Mouse (Mus musculus) lung, embryonic 15.5 days (tissue): ENCODE measurements around the gene Trim56. TPM values are rescaled to one million over a fixed set of nuclear protein-coding genes. Genes with fewer than 3 reads are reported as not detected.
"Not testable (repeated sequence)": the region's sequence is repeated elsewhere in the genome, so short reads cannot be mapped to it uniquely, and the experiment has no call there.

Source experiments
- ATAC-seq: fragments of 200-750 bp; cut with Nextera tagmentation; 2 replicates; pipeline ENCODE4 v1.8.0; 2017; ENCODE audit warnings: moderate number of reproducible peaks, borderline replicate concordance; ENCODE audit not compliant: low FRiP score, low TSS enrichment; ENCODE audit errors: extremely low read depth
- H3K27ac ChIP-seq: fragments of 300-500 bp; sonication (generic); 2 replicates; pipeline ENCODE4 v1.5.1; 2015; ENCODE audit warnings: moderate library complexity, mild to moderate bottlenecking, inconsistent platforms
- H3K27me3 ChIP-seq: fragments of 300-500 bp; sonication (generic); 2 replicates; pipeline ENCODE4 v1.6.1; 2015; ENCODE audit warnings: inconsistent platforms
- H3K36me3 ChIP-seq: fragments of 300-500 bp; sonication (generic); 2 replicates; pipeline ENCODE4 v1.6.1; 2015; ENCODE audit warnings: inconsistent platforms
- H3K4me1 ChIP-seq: fragments of 300-500 bp; sonication (generic); 2 replicates; pipeline ENCODE4 v1.6.1; 2015; ENCODE audit warnings: inconsistent platforms
- H3K4me2 ChIP-seq: fragments of 300-500 bp; sonication (generic); 2 replicates; pipeline ENCODE4 v1.6.1; 2015; ENCODE audit warnings: inconsistent platforms, mild to moderate bottlenecking, moderate library complexity
- H3K4me3 ChIP-seq: fragments of 300-500 bp; sonication (generic); 2 replicates; pipeline ENCODE4 v1.5.1; 2015; ENCODE audit warnings: mild to moderate bottlenecking, inconsistent platforms
- H3K9ac ChIP-seq: fragments of 300-500 bp; sonication (generic); 2 replicates; pipeline ENCODE4 v1.6.1; 2015; ENCODE audit warnings: inconsistent platforms
- H3K9me3 ChIP-seq: fragments of 300-500 bp; sonication (generic); 2 replicates; pipeline ENCODE4 v1.6.1; 2016; ENCODE audit warnings: inconsistent platforms
- WGBS: fragments of 180-500 bp; shearing (Covaris S2); methylation state at CpG from one replicate; pipeline ENCODE4 v1.1.7; 2015; 5-methylcytosine and 5-hydroxymethylcytosine counted together
- polyA plus RNA-seq: library from polyadenylated mRNA; unstranded; fragments of >200 nt; fragmentation: Nextera tagmentation; extraction: Ambion mirVana; gene quantifications from 2 replicates; pipeline ENCODE4 v1.2.1, GENCODE M21; 2015

The Trim56 gene
- polyA plus RNA-seq, 1 experiment from 2014 or later: 10.5 TPM

- no peaks in the 10 kb centered on the region for H3K4me1 ChIP-seq
- ATAC-seq: peak; percentile 67; the same call in 1 of the 2 replicates
- no peak overlapping the region for H3K4me2 ChIP-seq
- no peaks in the 10 kb centered on the region for H3K9me3 ChIP-seq
- WGBS: 9% methylated on average over 14 of the region's 14 CpGs
- no peaks in the 10 kb centered on the region for H3K27me3 ChIP-seq
- no peak overlapping the region for H3K4me3 ChIP-seq
- no peak overlapping the region for H3K27ac ChIP-seq
- H3K36me3 ChIP-seq: no peaks in the 10 kb centered on the region
- no peak overlapping the region for H3K9ac ChIP-seq
Measured at GRCm38 (mm10) chr5:137122686-137123193, 6.7 kb upstream of the Trim56 start.

- peaks cover 6% of the 10 kb centered on the region for H3K4me1 ChIP-seq
- H3K27me3 ChIP-seq: no peaks in the 10 kb centered on the region
- no peak for ATAC-seq
- H3K27ac ChIP-seq: no peak overlapping the region
- WGBS: 74% methylated on average over 4 of the region's 4 CpGs
- no peak overlapping the region for H3K4me2 ChIP-seq
- no peak overlapping the region for H3K4me3 ChIP-seq
- H3K36me3 ChIP-seq: no peaks in the 10 kb centered on the region
- no peak overlapping the region for H3K9ac ChIP-seq
- H3K9me3 ChIP-seq: no peaks in the 10 kb centered on the region
Measured at GRCm38 (mm10) chr5:137121280-137121679, 5.3 kb upstream of the Trim56 start.

DNA sequence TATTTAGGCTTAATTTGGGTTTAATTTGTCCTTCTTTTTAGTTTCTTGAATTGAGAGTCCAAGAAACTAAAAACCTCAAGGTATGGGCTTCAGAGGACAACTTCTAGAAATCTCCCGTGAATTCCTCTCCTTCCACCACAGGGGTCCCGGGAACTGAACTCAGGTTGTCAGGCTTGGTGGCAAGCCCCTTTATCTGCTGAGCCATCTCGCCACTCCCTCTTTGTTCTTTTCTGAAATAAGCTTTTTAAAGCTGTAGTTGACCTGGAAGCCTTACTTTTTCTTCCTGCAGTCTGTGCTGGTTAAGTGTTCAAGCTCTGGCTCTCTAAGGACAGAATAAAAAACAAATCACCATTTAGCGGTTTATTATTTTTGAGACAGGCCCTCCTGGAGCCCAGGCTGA is 2.9 kb upstream of the Trim56 start:
- Histone ChIP-seq H3K9me3 (no peaks in the 10 kb centered on the region), H3K27me3 (no peaks in the 10 kb centered on the region), H3K36me3 (peaks cover 9% of the 10 kb centered on the region), H3K9ac (no peak overlapping the region), H3K27ac (no peak overlapping the region), H3K4me3 (no peak overlapping the region), H3K4me2 (no peak overlapping the region), H3K4me1 (peaks cover 16% of the 10 kb centered on the region)
- WGBS: 69% methylated on average over 4 of the region's 4 CpGs
- no peak for ATAC-seq

GRCm38 (mm10) chr5:137117994-137118393 is 2.0 kb upstream of the Trim56 start:
- not testable (repeated sequence) for H3K4me3 ChIP-seq, H3K9me3 ChIP-seq, H3K4me2 ChIP-seq, H3K9ac ChIP-seq, ATAC-seq, H3K27ac ChIP-seq, H3K27me3 ChIP-seq
- H3K4me1 ChIP-seq: peaks cover 16% of the 10 kb centered on the region
- WGBS: 82% methylated on average over 3 of the region's 3 CpGs
- H3K36me3 ChIP-seq: peaks cover 18% of the 10 kb centered on the region

DNA sequence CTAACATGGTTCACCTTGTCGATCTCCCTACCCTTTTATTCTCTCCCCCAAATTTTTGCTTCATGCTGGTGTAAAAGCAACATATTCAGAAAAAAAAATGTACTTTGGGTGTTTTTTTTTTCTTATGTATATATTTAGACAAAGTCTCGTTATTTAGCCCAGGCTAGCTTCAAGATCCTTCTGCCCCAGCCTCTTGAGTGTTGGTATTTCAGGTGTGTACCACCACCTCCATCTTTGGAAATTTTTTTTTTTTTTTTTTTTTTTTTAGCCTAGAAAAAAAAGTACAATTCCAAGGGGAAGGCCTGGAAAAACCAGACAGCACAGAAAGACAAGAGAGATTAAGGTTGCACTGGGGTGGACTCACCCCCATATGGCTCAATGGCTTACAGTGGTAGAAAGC is 978 bp upstream of the Trim56 start:
- Histone ChIP-seq H3K4me1 (peaks cover 16% of the 10 kb centered on the region), H3K36me3 (peaks cover 25% of the 10 kb centered on the region), H3K27me3 (no peaks in the 10 kb centered on the region), H3K4me2 (no peak overlapping the region; the same call in 1 of the 2 replicates), H3K27ac (no peak overlapping the region), H3K9me3 (no peaks in the 10 kb centered on the region), H3K9ac (no peak overlapping the region), H3K4me3 (peak overlapping the region; percentile 75; the same call in 1 of the 2 replicates)
- ATAC-seq: no peak
- WGBS: 58% methylated on average over 2 of the region's 2 CpGs

DNA sequence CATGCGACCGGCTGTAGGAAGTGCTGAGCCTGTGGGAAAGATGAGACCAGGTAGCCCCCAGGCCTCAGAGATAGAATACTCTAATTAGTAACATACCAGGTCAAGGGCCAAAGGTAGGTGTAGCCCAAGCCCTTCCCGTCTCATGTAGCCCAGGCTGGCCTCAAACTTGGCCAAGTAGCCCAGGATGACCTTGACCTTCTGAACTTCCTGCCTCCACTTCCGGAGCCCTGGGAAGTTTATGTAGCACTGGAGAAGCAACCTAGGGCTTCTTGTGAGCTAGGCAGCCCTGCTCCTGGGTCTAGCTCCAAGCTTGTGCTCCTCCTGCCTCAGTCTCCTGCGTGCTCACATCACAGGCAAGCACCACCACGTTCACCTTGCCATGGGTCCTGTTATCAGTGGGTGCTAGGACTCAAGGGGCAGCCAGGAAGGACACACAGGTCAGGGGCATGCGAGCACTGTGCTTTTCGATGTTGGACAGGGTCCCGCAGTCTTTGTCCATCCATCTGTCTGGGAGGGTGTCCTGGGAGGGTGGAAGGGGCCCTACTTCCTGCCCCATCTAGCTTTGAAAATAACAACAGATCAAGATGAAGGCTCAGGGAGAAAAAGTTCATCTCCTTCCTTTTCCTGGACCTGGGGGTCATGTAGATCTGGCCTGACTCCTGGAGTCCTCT is 983 bp downstream of the Trim56 start:
- 54% methylated on average over 9 of the region's 9 CpGs for WGBS

DNA sequence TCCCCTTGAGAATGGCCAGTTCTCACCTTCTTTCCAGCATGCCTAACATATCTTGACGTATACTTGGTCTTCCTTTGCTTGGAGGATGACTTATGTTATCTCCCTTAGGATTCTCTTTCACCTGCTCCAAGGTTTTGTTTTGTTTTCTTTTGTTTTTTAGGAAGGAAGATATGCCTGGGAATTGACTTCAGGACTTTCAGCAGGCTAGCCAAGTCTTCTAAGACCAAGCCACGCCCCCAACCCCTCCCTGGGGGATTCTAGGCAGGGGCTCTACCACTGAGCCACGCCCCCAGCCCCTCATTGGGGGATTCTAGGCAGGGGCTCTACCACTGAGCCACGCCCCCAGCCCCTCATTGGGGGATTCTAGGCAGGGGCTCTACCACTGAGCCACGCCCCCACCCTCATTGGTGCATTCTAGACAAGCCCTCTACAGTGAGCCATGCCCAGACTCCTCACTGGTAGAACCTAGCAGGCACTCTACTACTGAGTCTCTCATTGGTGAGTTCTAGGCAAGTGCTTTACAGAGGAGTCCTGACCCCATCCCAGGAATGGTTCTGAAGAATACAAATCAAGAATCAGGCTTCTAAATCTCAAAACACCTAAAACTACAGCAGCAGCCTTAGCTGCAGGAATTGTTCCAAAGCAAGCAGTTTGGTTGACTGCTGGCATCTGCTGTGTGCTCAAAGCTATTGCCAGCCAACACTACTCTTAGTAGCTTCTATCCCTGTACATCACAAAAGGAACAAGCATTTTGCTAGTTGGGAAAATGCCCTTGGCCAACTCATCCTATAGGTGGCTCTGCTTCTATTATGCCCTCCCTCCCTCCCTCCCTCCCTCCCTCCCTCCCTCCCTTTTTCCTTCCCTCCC is 4.2 kb downstream of the Trim56 start:
- H3K9me3 ChIP-seq: no peaks in the 10 kb centered on the region
- H3K27me3 ChIP-seq: no peaks in the 10 kb centered on the region
- peaks cover 18% of the 10 kb centered on the region for H3K4me1 ChIP-seq
- peaks cover 25% of the 10 kb centered on the region for H3K36me3 ChIP-seq
- 83% methylated on average over 5 of the region's 5 CpGs for WGBS
- H3K4me3 ChIP-seq: no peak overlapping the region
- no peak for ATAC-seq
- H3K9ac ChIP-seq: no peak overlapping the region
- H3K27ac ChIP-seq: no peak overlapping the region
- H3K4me2 ChIP-seq: no peak overlapping the region

More for the DNA sequence above, 983 bp downstream of the Trim56 start:
- Histone ChIP-seq H3K27me3 (no peaks in the 10 kb centered on the region), H3K9me3 (no peaks in the 10 kb centered on the region), H3K4me2 (peak overlapping the region; percentile 85), H3K4me1 (peaks cover 16% of the 10 kb centered on the region), H3K36me3 (peaks cover 25% of the 10 kb centered on the region), H3K9ac (peak overlapping the region; percentile 70), H3K27ac (peak overlapping the region; percentile 75), H3K4me3 (peak overlapping the region; percentile 75)
- ATAC-seq: no peak

DNA sequence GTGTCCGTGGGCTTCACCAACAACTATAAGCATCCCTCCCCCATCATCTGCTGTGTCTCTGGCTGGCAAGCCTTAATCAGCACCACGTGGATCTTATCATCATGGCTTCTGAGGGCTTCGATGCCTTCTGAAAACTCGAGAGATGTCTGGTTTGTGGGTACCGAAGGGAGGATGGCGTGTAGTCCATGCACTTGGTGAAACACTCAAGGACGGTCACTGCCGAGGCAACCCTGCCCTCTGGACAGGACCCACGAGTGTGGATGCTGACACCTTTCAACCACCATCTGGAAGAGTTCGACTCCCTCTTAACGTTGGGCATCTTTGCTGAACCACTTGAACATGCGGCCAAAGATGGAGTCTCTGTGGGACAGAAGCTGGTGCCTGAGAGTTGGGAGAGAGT is 5.1 kb downstream of the Trim56 start:
- no peak overlapping the region for H3K27ac ChIP-seq
- H3K4me3 ChIP-seq: no peak overlapping the region
- H3K27me3 ChIP-seq: no peaks in the 10 kb centered on the region
- H3K4me1 ChIP-seq: peaks cover 16% of the 10 kb centered on the region
- peaks cover 25% of the 10 kb centered on the region for H3K36me3 ChIP-seq
- no peak overlapping the region for H3K9ac ChIP-seq
- no peaks in the 10 kb centered on the region for H3K9me3 ChIP-seq
- WGBS: 88% methylated on average over 12 of the region's 12 CpGs
- no peak for ATAC-seq
- H3K4me2 ChIP-seq: no peak overlapping the region

DNA sequence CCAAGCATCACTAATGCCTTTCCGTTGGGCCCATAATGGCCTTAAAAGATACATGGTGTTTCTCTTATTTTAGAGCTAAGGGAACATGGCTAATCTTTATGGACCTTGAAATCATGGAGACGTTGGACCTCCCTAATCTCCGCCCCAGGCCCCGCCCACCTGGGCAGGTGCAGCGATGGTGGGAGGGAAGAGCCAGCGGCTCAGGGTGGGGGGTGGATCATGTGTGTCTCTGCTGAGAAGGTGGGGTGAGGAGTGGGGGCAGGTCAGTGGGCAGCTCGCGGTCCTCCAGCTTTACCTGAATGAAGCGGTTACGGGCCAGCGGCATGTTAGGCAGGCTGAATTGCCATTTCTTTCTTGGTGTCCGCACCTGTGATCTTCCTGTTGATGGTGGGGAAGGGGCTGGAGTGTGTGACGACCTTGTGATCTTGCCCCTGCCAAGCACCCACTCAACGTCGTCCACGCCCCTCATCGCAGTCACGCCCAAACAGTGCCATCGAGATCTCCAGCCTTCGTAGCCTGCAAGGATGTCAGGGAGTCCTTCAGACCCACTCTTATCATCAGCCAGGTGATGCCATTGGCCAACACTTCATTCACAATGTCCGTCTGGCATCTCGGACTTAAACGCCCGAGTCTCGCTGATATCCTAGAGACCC is 5.9 kb downstream of the Trim56 start:
- H3K4me2 ChIP-seq: no peak overlapping the region
- H3K4me1 ChIP-seq: peaks cover 12% of the 10 kb centered on the region
- H3K27ac ChIP-seq: no peak overlapping the region
- no peaks in the 10 kb centered on the region for H3K27me3 ChIP-seq
- ATAC-seq: no peak
- H3K9ac ChIP-seq: no peak overlapping the region
- 48% methylated on average over 25 of the region's 25 CpGs for WGBS
- peaks cover 25% of the 10 kb centered on the region for H3K36me3 ChIP-seq
- H3K4me3 ChIP-seq: no peak overlapping the region
- H3K9me3 ChIP-seq: no peaks in the 10 kb centered on the region

DNA sequence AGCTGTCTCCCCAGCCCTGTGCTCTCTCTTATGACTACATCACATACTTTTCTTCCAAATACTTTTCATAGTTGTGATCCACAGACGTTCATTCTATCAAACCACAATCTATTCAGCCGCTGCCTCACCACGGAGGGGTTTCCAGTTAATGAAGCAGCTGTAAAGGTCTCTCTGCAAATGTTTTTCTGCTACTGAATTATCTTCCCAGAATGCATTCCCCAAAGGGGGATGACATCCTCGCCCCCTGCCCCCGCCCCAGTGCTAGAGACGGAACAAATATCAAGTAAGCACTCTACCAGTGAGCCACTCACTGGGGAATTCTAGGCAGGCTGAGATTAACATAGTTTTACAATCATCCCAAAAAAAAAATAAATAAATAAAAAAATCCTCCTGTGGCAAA is 7.9 kb downstream of the Trim56 start:
- no peaks in the 10 kb centered on the region for H3K9me3 ChIP-seq

DNA sequence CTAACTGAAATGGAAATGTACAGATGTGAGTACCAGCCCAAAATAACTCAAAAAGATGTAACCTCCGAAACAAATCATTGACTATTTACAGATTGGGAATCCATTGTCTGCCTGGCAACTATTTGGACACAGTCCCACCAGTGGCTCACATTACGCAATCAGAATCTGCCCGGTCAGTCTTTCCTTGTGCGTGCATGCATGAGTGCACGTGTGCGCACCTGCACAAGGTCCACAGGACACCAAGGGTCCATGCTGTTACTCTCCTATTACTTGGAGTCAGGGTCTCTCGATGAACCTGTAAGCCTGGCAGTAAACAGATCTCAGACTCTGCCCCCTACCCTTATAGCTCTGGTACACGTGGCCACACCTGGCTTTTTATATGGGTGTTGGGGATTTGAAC is 8.3 kb downstream of the Trim56 start:
- no peaks in the 10 kb centered on the region for H3K27me3 ChIP-seq
- H3K27ac ChIP-seq: no peak overlapping the region
- no peak for ATAC-seq
- no peak overlapping the region for H3K4me3 ChIP-seq
- H3K9me3 ChIP-seq: no peaks in the 10 kb centered on the region
- no peak overlapping the region for H3K9ac ChIP-seq
- WGBS: 80% methylated on average over 8 of the region's 8 CpGs
- H3K4me1 ChIP-seq: peaks cover 14% of the 10 kb centered on the region; the same call in 1 of the 2 replicates
- H3K4me2 ChIP-seq: no peak overlapping the region
- H3K36me3 ChIP-seq: peaks cover 4% of the 10 kb centered on the region; the same call in 1 of the 2 replicates

More for the DNA sequence above, 7.9 kb downstream of the Trim56 start:
- no peak for ATAC-seq
- Histone ChIP-seq H3K27ac (no peak overlapping the region), H3K4me3 (no peak overlapping the region), H3K27me3 (no peaks in the 10 kb centered on the region), H3K9ac (no peak overlapping the region), H3K4me2 (no peak overlapping the region), H3K4me1 (peaks cover 9% of the 10 kb centered on the region; the same call in 1 of the 2 replicates), H3K36me3 (peaks cover 8% of the 10 kb centered on the region)
- WGBS: 56% methylated on average over 6 of the region's 6 CpGs
